Mouse (Mus musculus) thymus, adult 2 months (tissue): Measurements from ENCODE around the gene Tcerg1l.

Experiments used
- CTCF ChIP-seq: fragments of 200-500 bp; IDR thresholded peaks from 2 replicates; pipeline ENCODE4 v1.5.1; 2012; ENCODE audit warnings: mild to moderate bottlenecking, control low read depth, low read length, moderate library complexity, borderline replicate concordance; ENCODE audit not compliant: control insufficient read depth, poor library complexity, insufficient read depth; ENCODE audit errors: extremely low read depth
- POLR2A ChIP-seq: fragments of 200-500 bp; IDR thresholded peaks from 2 replicates; pipeline ENCODE4 v1.6.1; 2012; ENCODE audit warnings: mild to moderate bottlenecking, low read length, control low read depth, moderate library complexity; ENCODE audit not compliant: control insufficient read depth, poor library complexity, insufficient read depth; ENCODE audit errors: extremely low read depth

DNA sequence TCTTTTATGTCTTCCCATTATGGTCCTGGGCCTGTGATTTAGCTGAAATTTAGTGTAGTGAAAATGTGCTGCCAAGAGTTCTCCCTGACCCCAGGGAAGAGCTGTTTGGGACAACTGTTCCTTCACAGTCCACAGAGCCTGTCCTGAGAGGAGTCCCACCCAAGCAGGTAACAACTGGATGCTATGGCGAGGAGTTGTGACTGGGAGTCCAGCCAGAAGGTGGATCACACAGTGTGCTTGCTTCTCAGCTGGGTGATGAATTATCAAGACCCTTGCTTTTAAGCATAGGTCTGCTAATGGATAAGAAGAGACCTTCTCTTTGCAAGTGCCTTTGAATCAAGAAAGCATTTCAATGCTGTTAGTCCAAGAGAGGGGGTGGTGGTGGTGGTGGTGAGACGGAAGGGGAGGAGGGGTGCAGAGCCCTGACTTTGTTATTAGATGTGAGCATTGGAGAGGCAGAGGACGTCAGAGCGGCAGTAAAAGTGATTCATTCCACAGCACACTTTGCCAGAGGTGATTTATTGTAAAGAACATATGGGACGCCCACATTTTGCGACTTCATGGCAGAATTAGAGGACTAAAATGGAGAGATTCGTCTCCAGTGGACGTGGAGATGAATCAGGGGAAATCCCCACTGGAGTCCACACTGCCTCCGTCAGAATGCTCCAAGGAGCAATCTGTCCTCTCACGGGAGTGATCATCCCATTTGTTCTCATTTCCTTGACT is 198.0 kb downstream of the Tcerg1l start:
- no peak for TF ChIP-seq POLR2A
- TF ChIP-seq CTCF, result no peak
